8 mouse cellular contexts compared by ENCODE assay signal in the genomic region with DNA sequence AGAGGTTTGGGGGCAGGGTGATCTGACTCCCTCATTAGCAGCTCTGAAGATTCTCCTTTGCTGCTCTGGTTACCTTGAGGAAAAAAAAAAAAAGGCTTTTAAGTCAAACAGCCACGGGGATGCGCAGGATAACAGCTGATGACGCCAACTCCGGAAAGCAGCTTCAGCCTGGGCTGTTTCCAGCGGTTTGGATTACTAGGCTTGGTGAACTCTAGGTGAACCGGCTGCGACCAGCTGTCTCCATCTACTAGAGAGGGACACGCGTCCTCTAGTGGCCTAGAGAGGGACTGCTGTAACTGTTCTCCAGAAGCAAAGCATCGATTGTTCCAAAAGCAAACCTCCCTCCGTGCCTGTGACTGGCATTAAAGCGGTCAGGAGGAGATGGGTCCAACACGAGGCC. TPM values are rescaled to one million over a fixed set of nuclear protein-coding genes. Genes with fewer than 3 reads are reported as not detected.
DNase-seq lines count a peak whose midpoint lies in the region; ATAC-seq and TF ChIP-seq lines count a peak whose summit lies in the region.

No protein-coding gene starts in this region.

- peak; percentile 96 for DNase-seq in ES-CJ7 (ENCODE audit: low read depth, low spot score)
- peak; percentile 74 for DNase-seq in cerebellum, adult 11-12 months
- DNase-seq in heart, postnatal 36 days, result peak; percentile 86 to 91
- DNase-seq in layer of hippocampus, adult 18-20 months (ENCODE audit: low spot score in 2 of 2), result peak; percentile 74 to 95
- peak; percentile 83 for DNase-seq in lung, adult 2 months
- DNase-seq in testis, postnatal 14 days (ENCODE audit: low spot score), result peak; percentile 78

- H3K9me3 ChIP-seq in forebrain, embryonic 16.5 days (ENCODE audit: control insufficient read depth, low read length), result no peaks in the 10 kb centered on the region

- H3K4me2 ChIP-seq in forebrain, embryonic 16.5 days (ENCODE audit: low read length), result peak overlapping the region; percentile 46

- no peaks in the 10 kb centered on the region for H3K27me3 ChIP-seq in forebrain, embryonic 16.5 days (replicated peaks; ENCODE audit: control insufficient read depth, insufficient read depth, low read length)

- TF ChIP-seq CTCF in lung, adult 2 months (IDR thresholded peaks at IDR 0.05; ENCODE audit: insufficient read depth, low read length), result peak; percentile 99

- TF ChIP-seq POLR2A in lung, adult 2 months (IDR thresholded peaks at IDR 0.05; ENCODE audit: borderline replicate concordance, extremely low read depth, low read depth, low read length), result no peak

- peak; percentile 82 for ATAC-seq in forebrain, embryonic 16.5 days
- ATAC-seq in neutrophil, adult 5-6 weeks (ENCODE audit: extremely low read depth, insufficient number of reproducible peaks, low FRiP score, poor library complexity, severe bottlenecking), result peak; percentile 84

- H3K36me3 ChIP-seq in forebrain, embryonic 16.5 days (ENCODE audit: control insufficient read depth, insufficient read depth), result no peaks in the 10 kb centered on the region

- no peak overlapping the region for H3K4me3 ChIP-seq in forebrain, embryonic 16.5 days (replicated peaks; ENCODE audit: low read length)
- H3K4me3 ChIP-seq in lung, adult 2 months (replicated peaks; ENCODE audit: extremely low read depth, low read depth, low read length), result no peak overlapping the region

- intact Hi-C loops in heart, postnatal 36 days (cut with DNase I), result loop anchor here (1.0 kb wide), 3 partner anchors 18 to 143 kb away; no protein-coding TSS in a partner anchor

- WGBS in forebrain, embryonic 16.5 days, result under 1% methylated on average over 13 of the region's 13 CpGs
- 1% methylated on average over 13 of the region's 13 CpGs for WGBS in lung, adult 2 months

- peak overlapping the region; percentile 28; the same call in 1 of the 2 replicates for H3K27ac ChIP-seq in forebrain, embryonic 16.5 days (ENCODE audit: low read length)

- peaks cover 12% of the 10 kb centered on the region for H3K4me1 ChIP-seq in forebrain, embryonic 16.5 days (replicated peaks; ENCODE audit: control insufficient read depth, insufficient read depth, low read length)
- 0 out of 2 replicates have a peak, but pooled peaks cover 3% of the 10 kb centered on the region for H3K4me1 ChIP-seq in lung, adult 2 months (ENCODE audit: control insufficient read depth, insufficient read depth, low read length)

- peak overlapping the region; percentile 39; the same call in 1 of the 2 replicates for H3K9ac ChIP-seq in forebrain, embryonic 16.5 days (replicated peaks; ENCODE audit: low read depth, low read length)

RNA-seq across cellular contexts. Expression of a gene that starts 1.0 kb away (rescaled TPM):
- polyA plus RNA-seq in forebrain, embryonic 16.5 days (2015; fragmentation: Nextera tagmentation; extraction: Ambion mirVana), result 7.1 and 7.6 TPM in 2 replicates
- 1 to 10 TPM; 2.6 to 2.7 TPM for total RNA-seq in heart, postnatal 36 days (2021)
- 100 to 1,000 TPM; 285 to 292 TPM for total RNA-seq in layer of hippocampus, adult 18-20 months (2021)
- polyA plus RNA-seq in lung, adult 2 months (2012; rRNA removed), result 181 and 197 TPM in 2 replicates
- total RNA-seq in neutrophil, adult 5-6 weeks (2017), result 0.35 TPM in 1 of 2 replicates, not detected in the other

RNA-seq across cellular contexts. Expression of a gene that starts 43.2 kb away (rescaled TPM):
- 118 and 119 TPM in 2 replicates for polyA plus RNA-seq in forebrain, embryonic 16.5 days (2015; fragmentation: Nextera tagmentation; extraction: Ambion mirVana)
- total RNA-seq in heart, postnatal 36 days (2021), result 10 to 100 TPM; 38.8 to 44.7 TPM
- 100 to 1,000 TPM; 217 to 233 TPM for total RNA-seq in layer of hippocampus, adult 18-20 months (2021)
- 84.8 and 96.6 TPM in 2 replicates for polyA plus RNA-seq in lung, adult 2 months (2012; rRNA removed)
- 13.3 and 13.4 TPM in 2 replicates for total RNA-seq in neutrophil, adult 5-6 weeks (2017)

RNA-seq across cellular contexts. Expression of a gene that starts 55.1 kb away (rescaled TPM):
- polyA plus RNA-seq in forebrain, embryonic 16.5 days (2015; fragmentation: Nextera tagmentation; extraction: Ambion mirVana), result 70.1 and 73.5 TPM in 2 replicates
- 10 to 100 TPM; 66.3 to 73.0 TPM for total RNA-seq in heart, postnatal 36 days (2021)
- total RNA-seq in layer of hippocampus, adult 18-20 months (2021), result 10 to 100 TPM; 70.4 to 74.7 TPM
- polyA plus RNA-seq in lung, adult 2 months (2012; rRNA removed), result 5.9 and 10.4 TPM in 2 replicates
- total RNA-seq in neutrophil, adult 5-6 weeks (2017), result 30.7 and 31.6 TPM in 2 replicates

RNA-seq across cellular contexts. Expression of a gene that starts 56.0 kb away (rescaled TPM):
- 209 and 217 TPM in 2 replicates for polyA plus RNA-seq in forebrain, embryonic 16.5 days (2015; fragmentation: Nextera tagmentation; extraction: Ambion mirVana)
- total RNA-seq in heart, postnatal 36 days (2021), result 10 to 100 TPM; 65.6 to 68.0 TPM
- total RNA-seq in layer of hippocampus, adult 18-20 months (2021), result 100 to 1,000 TPM; 373 to 390 TPM
- 30.3 and 42.9 TPM in 2 replicates for polyA plus RNA-seq in lung, adult 2 months (2012; rRNA removed)
- total RNA-seq in neutrophil, adult 5-6 weeks (2017), result 101 and 104 TPM in 2 replicates

Comparison
In these comparisons a context has a peak if more than half of its experiments do, and no peak if none do; other contexts are left out.
1. RNA of a gene that starts 1.0 kb away (total RNA-seq): 285 to 292 TPM in layer of hippocampus, adult 18-20 months; 2.6 to 2.7 TPM in heart, postnatal 36 days and 0.35 TPM in neutrophil, adult 5-6 weeks; every median in the first group is over 10 times any median in the second.
2. RNA of a gene that starts 43.2 kb away (total RNA-seq): 217 to 233 TPM in layer of hippocampus, adult 18-20 months; 38.8 to 44.7 TPM in heart, postnatal 36 days and 13.3 to 13.4 TPM in neutrophil, adult 5-6 weeks; every median in the first group is over 4 times any median in the second.
3. Peak in every context shown above with its lines, with median percentiles within 50 percentile points of each other: DNase-seq.